Mouse (Mus musculus) mesoderm, embryonic 11.5 days (tissue): ENCODE data around the gene Sfmbt1.

ENCODE experiments used
- DNase-seq: peaks from one replicate; pipeline ENCODE4 v3.0.0-alpha.2; 2012; ENCODE audit warnings: low read depth, low spot score

Sfmbt1 gene

GRCm38 (mm10) chr14:30870206-30871147, 155.8 kb downstream of the Sfmbt1 start:
- no peak for DNase-seq
